Mouse (Mus musculus) right cerebral cortex, adult 18-20 months (tissue): Measurements from ENCODE around the gene Snf8.

ENCODE experiments used
- DNase-seq: peaks from one replicate; pipeline ENCODE4 v3.0.0; 2022; ENCODE audit warnings: mixed read lengths

The Snf8 gene

GRCm38 (mm10) chr11:96034596-96035052, at the start of gene Snf8:
TSS of gene Snf8 (plus strand) at chr11:96034885.
- peak; percentile 96 for DNase-seq

- DNase-seq: no peak
Measured at GRCm38 (mm10) chr11:95987854-95988447, 46.7 kb upstream of the Snf8 start.

GRCm38 (mm10) chr11:95988533-95988932, 46.2 kb upstream of the Snf8 start:
- no peak for DNase-seq

DNA sequence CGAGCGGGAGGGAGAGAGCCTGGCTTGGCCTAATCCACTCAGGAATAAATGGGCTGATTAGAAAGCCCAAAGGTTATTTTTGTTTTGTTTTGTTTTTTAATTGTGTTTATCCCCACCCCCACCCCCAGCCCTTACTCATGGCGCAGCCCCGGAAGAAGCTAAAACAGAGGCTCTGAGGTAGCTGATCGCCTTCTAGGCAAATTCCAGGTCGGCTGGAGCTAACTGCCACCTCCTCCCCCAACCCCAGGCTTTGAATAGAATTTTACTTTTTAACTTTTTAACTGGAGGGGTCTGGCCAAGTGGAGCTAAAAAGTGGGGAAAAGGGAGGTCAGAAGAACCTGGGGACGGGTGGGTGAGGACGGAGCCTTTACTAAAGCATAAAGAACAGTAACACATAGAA, 44.8 kb upstream of the Snf8 start:
- DNase-seq: no peak

- DNase-seq: no peak
Measured at GRCm38 (mm10) chr11:95990431-95990830, 44.3 kb upstream of the Snf8 start.

GRCm38 (mm10) chr11:95990886-95991708, 43.6 kb upstream of the Snf8 start:
- DNase-seq: no peak

DNA sequence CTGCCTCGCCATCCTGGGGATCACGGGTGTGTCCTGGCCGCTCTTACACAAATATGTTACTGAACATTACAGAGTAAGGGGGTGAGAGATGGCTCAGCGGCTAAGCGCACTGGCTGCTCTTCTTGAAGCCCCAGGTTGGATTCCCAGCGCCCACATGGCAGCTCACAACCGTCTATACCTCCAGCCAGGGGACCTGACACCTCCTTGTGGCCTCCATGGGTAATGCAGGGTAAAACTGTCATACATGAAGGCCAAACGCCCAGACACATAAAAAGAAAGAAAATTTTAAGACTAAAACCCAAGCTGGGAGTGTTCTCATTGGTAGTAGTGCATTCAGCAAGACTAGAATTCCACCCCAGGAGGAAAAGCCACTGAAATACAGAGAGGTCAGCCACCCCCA, 40.5 kb upstream of the Snf8 start:
- DNase-seq: no peak

- no peak for DNase-seq
Measured at GRCm38 (mm10) chr11:96003100-96003900, 31.4 kb upstream of the Snf8 start.

GRCm38 (mm10) chr11:96003969-96004792, 30.5 kb upstream of the Snf8 start:
- no peak for DNase-seq

GRCm38 (mm10) chr11:96004793-96005402, 29.8 kb upstream of the Snf8 start:
- DNase-seq: no peak

DNA sequence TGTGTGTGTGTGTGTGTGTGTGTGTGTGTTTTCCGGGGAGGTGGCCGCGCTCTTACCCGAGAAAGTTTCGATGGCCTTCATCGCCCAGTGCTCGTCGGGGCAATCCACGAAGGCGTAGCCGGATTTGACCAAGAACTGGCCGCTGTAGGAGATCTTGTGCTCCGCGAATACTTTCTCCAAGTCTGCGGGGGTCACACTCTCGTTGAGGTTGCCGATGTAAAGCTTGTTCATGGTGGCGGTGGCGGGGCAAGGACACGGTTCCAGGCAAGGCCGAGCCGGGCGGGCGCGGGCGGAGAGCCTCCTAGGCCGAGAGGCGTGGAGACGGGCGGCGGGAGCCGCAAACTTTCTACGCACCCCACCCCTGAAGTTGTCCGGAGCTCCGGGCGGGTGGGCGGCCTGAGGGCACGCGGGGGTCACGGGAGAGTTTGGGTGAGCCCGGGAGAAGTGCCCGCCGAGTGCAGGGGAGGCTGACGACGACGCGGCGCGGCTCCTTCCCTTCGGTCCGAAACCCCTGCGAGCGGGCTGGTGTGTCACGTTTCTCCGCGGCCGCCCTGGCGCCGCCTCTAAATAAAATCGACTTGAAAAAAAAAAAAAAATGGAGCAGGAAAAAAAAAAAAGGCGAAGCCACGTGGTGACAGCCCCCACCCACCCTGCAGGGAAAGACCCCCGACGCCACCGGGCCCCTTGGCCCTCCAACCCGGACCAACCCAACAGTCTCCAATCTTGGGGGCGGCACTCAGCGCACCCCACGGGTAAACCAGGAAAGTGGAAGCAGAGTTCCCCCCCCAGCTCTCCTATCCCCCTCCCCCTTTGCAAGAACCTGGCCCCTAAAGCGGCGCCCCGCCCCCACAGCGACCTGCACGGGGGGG, 29.0 kb upstream of the Snf8 start, which contains the start of gene Igf2bp1:
Gene Igf2bp1 (minus strand): TSS at position 538 of the 869 bp plus-strand sequence.
- no peak for DNase-seq

- no peak for DNase-seq
Measured at GRCm38 (mm10) chr11:96006367-96006851, 28.3 kb upstream of the Snf8 start.

DNA sequence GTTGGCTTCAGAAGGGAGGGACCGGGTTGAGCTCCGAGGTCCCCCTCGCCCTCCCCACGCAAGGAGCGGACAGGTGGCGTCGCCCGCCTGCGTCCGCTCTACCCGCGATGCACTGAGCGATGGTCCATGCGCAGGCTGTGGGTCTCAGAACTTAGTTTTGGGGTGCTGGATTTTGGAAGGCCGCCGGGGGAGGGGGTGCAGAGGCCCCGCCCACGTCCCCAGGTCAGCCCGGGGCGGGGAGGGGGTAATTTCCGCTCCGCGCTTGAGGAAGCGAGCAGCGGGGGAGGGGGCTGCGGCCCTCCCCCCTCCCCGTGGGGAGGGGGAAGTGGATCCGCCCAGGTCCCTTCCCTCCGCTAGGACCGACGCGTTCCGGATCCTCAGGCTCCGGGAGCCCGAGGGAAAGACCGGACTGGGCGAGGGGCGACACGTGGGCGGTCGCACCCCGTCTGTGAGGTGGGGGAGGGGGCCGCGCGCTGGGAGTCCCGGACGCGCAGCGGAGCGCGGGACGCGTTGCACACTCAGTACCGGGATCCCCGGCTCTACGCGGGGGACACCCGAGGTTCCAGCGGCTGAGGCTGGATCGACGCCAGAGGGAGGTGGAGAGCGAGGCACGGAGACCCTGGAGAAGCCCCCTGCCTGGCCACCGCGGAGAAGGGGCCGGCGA, 27.7 kb upstream of the Snf8 start:
- DNase-seq: no peak

DNA sequence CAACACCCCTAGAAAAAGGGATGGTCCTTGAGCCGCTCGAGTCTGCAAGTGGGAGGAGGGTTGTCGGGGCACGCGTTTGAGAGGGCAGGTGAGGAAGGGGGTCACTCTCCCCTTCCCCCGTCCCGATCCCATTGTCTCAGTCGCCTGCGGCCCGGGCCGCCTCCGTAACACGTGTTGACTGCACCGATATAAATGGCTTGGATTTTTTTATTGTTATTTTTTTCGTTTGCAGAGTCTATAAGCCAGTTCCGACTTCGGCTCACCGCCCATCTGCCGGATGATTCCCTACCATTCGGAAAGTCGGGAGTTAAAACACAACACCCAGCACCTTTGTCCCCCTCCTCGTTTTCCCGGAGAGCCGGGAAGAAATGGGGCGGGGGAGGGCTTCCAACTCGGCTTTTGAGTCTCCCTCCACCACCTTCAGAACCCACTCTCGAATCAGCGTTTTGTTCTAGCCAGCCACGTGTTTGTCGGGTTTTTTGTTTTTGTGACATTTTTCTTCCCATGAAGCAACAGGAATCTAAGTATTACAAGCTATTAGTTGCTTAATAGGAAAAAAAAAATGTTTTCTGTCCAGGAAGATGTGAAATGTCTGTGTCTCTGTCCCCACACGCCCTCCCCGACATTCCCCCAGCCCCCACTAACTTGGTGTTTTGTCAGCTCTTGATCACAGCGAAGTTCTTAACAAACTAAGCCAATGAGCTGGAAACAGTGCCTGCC, 27.0 kb upstream of the Snf8 start:
- no peak for DNase-seq

GRCm38 (mm10) chr11:96008827-96009226, 25.9 kb upstream of the Snf8 start:
- DNase-seq: no peak

DNA sequence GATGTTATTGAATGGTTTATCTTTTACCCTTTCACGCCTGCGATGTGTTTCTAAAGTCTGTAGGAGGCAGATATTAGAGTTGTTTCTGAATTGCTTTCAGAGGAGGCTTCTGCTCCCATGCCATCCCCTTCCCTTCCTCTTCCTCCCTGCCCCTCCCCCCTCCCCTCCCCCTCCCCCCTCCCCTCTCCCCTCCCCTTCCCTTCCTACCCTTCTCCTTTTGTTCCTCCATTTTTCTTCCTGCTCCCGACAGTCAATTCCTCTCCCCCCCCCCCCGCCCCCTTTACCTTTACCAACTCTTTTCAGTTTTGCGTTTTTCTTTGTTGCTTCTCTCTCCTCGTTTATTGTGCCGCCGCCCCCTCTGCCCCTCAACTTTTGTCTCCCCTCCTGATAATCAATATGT, 22.7 kb upstream of the Snf8 start:
- DNase-seq: no peak

- no peak for DNase-seq
Measured at GRCm38 (mm10) chr11:96015421-96015820, 19.3 kb upstream of the Snf8 start.

- peak; percentile 42 for DNase-seq
Measured at GRCm38 (mm10) chr11:96017941-96018351, 16.7 kb upstream of the Snf8 start.

- DNase-seq: no peak
Measured at GRCm38 (mm10) chr11:96020622-96021021, 14.1 kb upstream of the Snf8 start.

GRCm38 (mm10) chr11:96028130-96028529, 6.6 kb upstream of the Snf8 start:
- DNase-seq: no peak
